Mouse (Mus musculus): Measurements from ENCODE around the gene Kcnn3. TPM values are rescaled to one million over a fixed set of nuclear protein-coding genes. Genes with fewer than 3 reads are reported as not detected.

The Kcnn3 gene
- polyA plus RNA-seq, 1 experiment, result 1.3 TPM

GRCm38 (mm10) chr3:89499696-89500095, 20.3 kb upstream of the Kcnn3 start:
- Histone ChIP-seq H3K27me3 (replicated peaks; ENCODE audit: control insufficient read depth, insufficient read depth, low read length) (no peaks in the 10 kb centered on the region), H3K4me1 (ENCODE audit: control insufficient read depth, insufficient read depth, low read length) (no peaks in the 10 kb centered on the region), H3K27ac (ENCODE audit: insufficient read depth, low read depth, low read length) (no peak overlapping the region), H3K36me3 (ENCODE audit: control insufficient read depth, insufficient read depth, low read length) (no peaks in the 10 kb centered on the region), H3K4me3 (ENCODE audit: insufficient read depth, low read depth, low read length) (no peak overlapping the region)
- TF ChIP-seq CTCF (conservative IDR thresholded peaks at IDR 0.05; ENCODE audit: insufficient read depth, insufficient read length, low read depth, low read length) (no peak), POLR2A (IDR thresholded peaks at IDR 0.05; ENCODE audit: low read depth, low read length) (no peak)
- DNase-seq, result no peak
- 49% methylated on average over 7 of the region's 7 CpGs for WGBS

- no peak overlapping the region for H3K27ac ChIP-seq (ENCODE audit: insufficient read depth, low read depth, low read length)
- TF ChIP-seq POLR2A (IDR thresholded peaks at IDR 0.05; ENCODE audit: low read depth, low read length), result no peak
- peak; percentile 39; the same call in 1 of the 2 replicates for TF ChIP-seq CTCF (conservative IDR thresholded peaks at IDR 0.05; ENCODE audit: insufficient read depth, insufficient read length, low read depth, low read length)
- no peak overlapping the region for H3K4me3 ChIP-seq (ENCODE audit: insufficient read depth, low read depth, low read length)
- H3K4me1 ChIP-seq (ENCODE audit: control insufficient read depth, insufficient read depth, low read length), result no peaks in the 10 kb centered on the region
- H3K36me3 ChIP-seq (ENCODE audit: control insufficient read depth, insufficient read depth, low read length), result no peaks in the 10 kb centered on the region
- no peak for DNase-seq
- no peaks in the 10 kb centered on the region for H3K27me3 ChIP-seq (replicated peaks; ENCODE audit: control insufficient read depth, insufficient read depth, low read length)
Measured at GRCm38 (mm10) chr3:89501486-89501885, 18.5 kb upstream of the Kcnn3 start.

DNA sequence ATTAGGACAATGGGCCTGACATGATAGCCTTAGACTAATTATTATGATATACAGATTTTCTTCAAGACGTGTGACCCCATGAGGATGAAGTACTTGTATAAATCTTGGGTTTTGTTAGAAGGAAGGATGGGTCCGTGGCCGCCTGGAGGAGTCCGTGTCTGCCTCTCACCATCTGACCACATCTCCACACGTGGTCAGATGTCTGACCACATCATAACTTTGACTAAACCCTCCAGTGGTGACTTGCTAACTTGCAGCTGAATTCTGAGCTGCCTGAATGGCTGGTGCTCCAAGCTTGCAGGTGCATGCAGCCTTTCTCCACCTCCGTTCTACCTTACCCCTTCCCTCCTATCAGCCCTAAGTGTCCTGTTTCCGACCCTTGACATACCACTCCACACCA, 17.4 kb upstream of the Kcnn3 start:
- Histone ChIP-seq H3K4me1 (ENCODE audit: control insufficient read depth, insufficient read depth, low read length) (no peaks in the 10 kb centered on the region), H3K4me3 (ENCODE audit: insufficient read depth, low read depth, low read length) (no peak overlapping the region), H3K27me3 (replicated peaks; ENCODE audit: control insufficient read depth, insufficient read depth, low read length) (no peaks in the 10 kb centered on the region), H3K27ac (ENCODE audit: insufficient read depth, low read depth, low read length) (no peak overlapping the region), H3K36me3 (ENCODE audit: control insufficient read depth, insufficient read depth, low read length) (no peaks in the 10 kb centered on the region)
- WGBS, result 68% methylated on average over 7 of the region's 7 CpGs
- no peak for TF ChIP-seq POLR2A (IDR thresholded peaks at IDR 0.05; ENCODE audit: low read depth, low read length)
- TF ChIP-seq CTCF (conservative IDR thresholded peaks at IDR 0.05; ENCODE audit: insufficient read depth, insufficient read length, low read depth, low read length), result no peak
- DNase-seq, result no peak

DNA sequence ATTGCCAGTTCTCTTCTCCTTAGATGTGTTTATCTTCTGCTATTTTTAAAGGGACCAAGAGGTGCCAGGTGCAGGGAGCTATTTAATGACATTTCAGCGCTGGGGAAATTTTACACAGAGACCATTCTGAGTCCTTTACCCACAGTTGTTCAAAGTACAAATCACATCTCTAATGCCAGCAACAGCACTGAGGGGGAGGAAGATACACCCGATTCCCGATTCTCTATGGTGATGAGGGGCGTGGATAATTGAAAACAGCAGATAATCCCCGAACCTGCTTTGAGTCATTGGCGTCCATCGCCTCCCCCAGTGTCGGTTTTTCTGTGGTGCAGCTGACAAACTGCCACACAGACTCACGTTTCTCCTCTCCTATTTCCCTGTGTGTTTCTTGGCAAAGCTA, 11.9 kb upstream of the Kcnn3 start:
- WGBS, result 21% methylated on average over 9 of the region's 9 CpGs
- Histone ChIP-seq H3K27me3 (replicated peaks; ENCODE audit: control insufficient read depth, insufficient read depth, low read length) (no peaks in the 10 kb centered on the region), H3K36me3 (ENCODE audit: control insufficient read depth, insufficient read depth, low read length) (no peaks in the 10 kb centered on the region), H3K4me3 (ENCODE audit: insufficient read depth, low read depth, low read length) (no peak overlapping the region), H3K27ac (ENCODE audit: insufficient read depth, low read depth, low read length) (no peak overlapping the region), H3K4me1 (ENCODE audit: control insufficient read depth, insufficient read depth, low read length) (no peaks in the 10 kb centered on the region)
- no peak for TF ChIP-seq POLR2A (IDR thresholded peaks at IDR 0.05; ENCODE audit: low read depth, low read length)
- no peak for TF ChIP-seq CTCF (conservative IDR thresholded peaks at IDR 0.05; ENCODE audit: insufficient read depth, insufficient read length, low read depth, low read length)
- DNase-seq, result no peak

DNA sequence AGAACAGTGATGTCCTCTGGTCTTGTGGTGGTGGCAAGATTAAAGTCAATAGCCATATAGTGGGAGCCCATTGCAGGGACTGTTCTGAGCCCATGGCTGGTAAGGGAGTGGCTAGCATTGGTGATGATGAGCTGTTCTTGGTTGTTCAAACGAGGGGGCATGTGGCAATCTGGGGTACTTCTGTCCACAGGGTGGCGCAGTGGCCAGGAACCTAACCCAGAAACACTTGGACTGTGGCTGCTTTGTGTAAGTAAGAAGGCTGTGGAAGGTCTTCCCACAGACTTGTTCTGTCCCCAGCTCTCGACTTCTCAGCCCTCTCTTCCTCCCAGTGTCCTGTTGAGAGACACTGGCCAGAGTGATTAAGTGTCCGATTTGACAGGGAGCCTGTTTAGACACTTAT, 9.0 kb upstream of the Kcnn3 start:
- TF ChIP-seq POLR2A (IDR thresholded peaks at IDR 0.05; ENCODE audit: low read depth, low read length) (no peak), CTCF (conservative IDR thresholded peaks at IDR 0.05; ENCODE audit: insufficient read depth, insufficient read length, low read depth, low read length) (peak; percentile 49; the same call in 1 of the 2 replicates)
- H3K27me3 ChIP-seq (replicated peaks; ENCODE audit: control insufficient read depth, insufficient read depth, low read length), result no peaks in the 10 kb centered on the region
- DNase-seq, result no peak
- H3K27ac ChIP-seq (ENCODE audit: insufficient read depth, low read depth, low read length), result no peak overlapping the region
- 23% methylated on average over 4 of the region's 4 CpGs for WGBS
- no peak overlapping the region for H3K4me3 ChIP-seq (ENCODE audit: insufficient read depth, low read depth, low read length)
- no peaks in the 10 kb centered on the region for H3K36me3 ChIP-seq (ENCODE audit: control insufficient read depth, insufficient read depth, low read length)
- H3K4me1 ChIP-seq (ENCODE audit: control insufficient read depth, insufficient read depth, low read length), result no peaks in the 10 kb centered on the region

DNA sequence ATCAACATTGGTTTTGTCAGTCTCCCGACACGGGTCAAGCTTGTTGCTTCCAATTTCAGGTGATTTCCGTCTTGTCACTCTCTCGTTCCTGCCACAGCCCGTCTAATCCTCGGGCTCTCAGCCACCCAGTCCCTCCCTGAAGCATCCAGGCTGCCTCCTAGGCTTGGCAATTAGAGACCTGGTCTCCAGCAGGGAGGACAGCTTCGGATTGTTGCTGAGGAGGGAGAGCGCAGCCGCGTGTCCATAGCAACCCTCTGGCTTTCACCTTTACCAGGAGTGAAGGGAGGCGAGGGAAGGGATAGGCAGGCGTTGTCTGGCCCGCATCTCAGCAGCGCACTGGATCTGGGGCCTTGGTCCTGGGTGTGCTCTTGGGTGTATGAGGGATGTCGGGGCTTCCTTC, 8.6 kb upstream of the Kcnn3 start:
- DNase-seq, result no peak
- no peak overlapping the region for H3K4me3 ChIP-seq (ENCODE audit: insufficient read depth, low read depth, low read length)
- no peaks in the 10 kb centered on the region for H3K4me1 ChIP-seq (ENCODE audit: control insufficient read depth, insufficient read depth, low read length)
- WGBS, result 40% methylated on average over 15 of the region's 15 CpGs
- no peaks in the 10 kb centered on the region for H3K27me3 ChIP-seq (replicated peaks; ENCODE audit: control insufficient read depth, insufficient read depth, low read length)
- no peak for TF ChIP-seq CTCF (conservative IDR thresholded peaks at IDR 0.05; ENCODE audit: insufficient read depth, insufficient read length, low read depth, low read length)
- TF ChIP-seq POLR2A (IDR thresholded peaks at IDR 0.05; ENCODE audit: low read depth, low read length), result no peak
- no peak overlapping the region for H3K27ac ChIP-seq (ENCODE audit: insufficient read depth, low read depth, low read length)
- H3K36me3 ChIP-seq (ENCODE audit: control insufficient read depth, insufficient read depth, low read length), result no peaks in the 10 kb centered on the region

DNA sequence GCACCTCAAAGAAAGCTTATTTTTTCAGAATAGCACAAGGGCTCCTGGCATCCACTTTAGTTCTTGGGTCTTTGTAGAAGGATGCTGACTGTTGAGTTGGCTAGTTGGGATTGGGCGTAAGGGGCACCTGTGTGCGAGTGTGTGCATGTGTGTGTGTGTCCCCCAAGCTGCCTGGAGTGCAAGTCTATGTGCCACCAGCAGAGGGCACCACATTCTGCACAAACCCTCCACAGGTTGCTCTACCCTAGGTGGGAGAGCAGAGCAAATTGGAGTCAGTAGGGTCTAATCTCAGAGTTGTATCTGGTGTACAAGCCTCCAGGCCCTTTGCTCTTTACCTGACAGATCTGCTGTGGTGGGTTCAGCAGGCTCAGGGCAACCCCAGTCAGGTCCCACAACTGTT, 7.7 kb upstream of the Kcnn3 start:
- Histone ChIP-seq H3K36me3 (ENCODE audit: control insufficient read depth, insufficient read depth, low read length) (no peaks in the 10 kb centered on the region), H3K4me1 (ENCODE audit: control insufficient read depth, insufficient read depth, low read length) (no peaks in the 10 kb centered on the region), H3K4me3 (ENCODE audit: insufficient read depth, low read depth, low read length) (no peak overlapping the region), H3K27me3 (replicated peaks; ENCODE audit: control insufficient read depth, insufficient read depth, low read length) (no peaks in the 10 kb centered on the region), H3K27ac (ENCODE audit: insufficient read depth, low read depth, low read length) (no peak overlapping the region)
- DNase-seq, result no peak
- 95% methylated on average over 2 of the region's 2 CpGs for WGBS
- TF ChIP-seq CTCF (conservative IDR thresholded peaks at IDR 0.05; ENCODE audit: insufficient read depth, insufficient read length, low read depth, low read length) (peak; percentile 62), POLR2A (IDR thresholded peaks at IDR 0.05; ENCODE audit: low read depth, low read length) (no peak)

GRCm38 (mm10) chr3:89515444-89515843, 4.5 kb upstream of the Kcnn3 start:
- Histone ChIP-seq H3K4me3 (ENCODE audit: insufficient read depth, low read depth, low read length) (no peak overlapping the region), H3K36me3 (ENCODE audit: control insufficient read depth, insufficient read depth, low read length) (no peaks in the 10 kb centered on the region), H3K27ac (ENCODE audit: insufficient read depth, low read depth, low read length) (no peak overlapping the region), H3K4me1 (ENCODE audit: control insufficient read depth, insufficient read depth, low read length) (no peaks in the 10 kb centered on the region), H3K27me3 (replicated peaks; ENCODE audit: control insufficient read depth, insufficient read depth, low read length) (no peaks in the 10 kb centered on the region)
- WGBS, result 52% methylated on average over 11 of the region's 11 CpGs
- DNase-seq, result no peak
- TF ChIP-seq POLR2A (IDR thresholded peaks at IDR 0.05; ENCODE audit: low read depth, low read length), result no peak
- TF ChIP-seq CTCF (conservative IDR thresholded peaks at IDR 0.05; ENCODE audit: insufficient read depth, insufficient read length, low read depth, low read length), result no peak

All from kidney, adult 2 months (tissue).